Mouse (Mus musculus): ENCODE results near the gene Ube2u.
"Not testable (repeated sequence)": the region's sequence is repeated elsewhere in the genome, so short reads cannot be mapped to it uniquely, and the experiment has no call there.

Gene Ube2u

DNA sequence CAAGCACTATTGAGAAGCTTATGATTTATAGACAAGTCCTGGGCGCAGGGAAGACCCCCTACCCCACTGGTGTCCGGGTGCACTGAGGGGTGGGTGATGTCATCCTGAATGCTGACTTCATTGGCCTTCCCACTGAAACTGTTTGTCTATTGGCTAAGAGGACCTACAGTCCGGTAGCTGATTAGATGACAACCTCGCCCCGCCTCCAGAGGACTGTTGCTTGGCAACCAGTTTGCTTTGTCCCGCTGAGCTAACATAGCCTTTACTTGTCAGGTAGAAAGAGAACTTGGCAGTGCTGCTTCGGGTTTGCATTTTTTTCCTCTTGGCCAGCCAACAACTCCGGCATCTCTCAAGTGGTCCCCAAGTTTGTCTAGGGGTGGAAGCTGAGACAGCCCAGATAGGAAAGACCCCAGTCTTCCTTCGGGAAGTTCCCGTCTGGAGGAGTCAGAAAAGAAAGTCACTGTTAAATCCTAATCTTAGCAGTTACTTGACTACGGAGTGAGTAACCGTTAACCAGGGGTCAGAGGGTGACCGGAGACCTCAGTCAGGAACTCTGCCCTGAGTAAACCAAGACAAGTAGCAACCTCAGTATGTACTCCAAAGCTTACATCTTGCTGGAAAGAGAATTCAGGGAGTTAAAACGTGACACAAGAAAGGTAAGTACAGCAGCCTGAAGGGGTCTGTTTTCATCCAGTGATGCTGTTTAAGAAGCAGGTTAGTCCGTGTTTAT lies at the start of gene Ube2u:
Gene Ube2u, plus strand, starts transcription at position 258 of the 730 bp plus-strand sequence.
- peak; percentile 76 for DNase-seq (ENCODE audit: low spot score)

GRCm38 (mm10) chr4:100429371-100429900 lies 49.2 kb upstream of the Ube2u start:
- no peak for DNase-seq (ENCODE audit: low spot score)

GRCm38 (mm10) chr4:100435281-100436168 lies 43.1 kb upstream of the Ube2u start:
- no peak for DNase-seq (ENCODE audit: low spot score)

- DNase-seq (ENCODE audit: low spot score), result no peak
These were observed 42.5 kb upstream of the Ube2u start for GRCm38 (mm10) chr4:100436169-100436547.

- DNase-seq (ENCODE audit: low spot score), result no peak
These were observed 31.8 kb upstream of the Ube2u start for GRCm38 (mm10) chr4:100446897-100447296.

DNA sequence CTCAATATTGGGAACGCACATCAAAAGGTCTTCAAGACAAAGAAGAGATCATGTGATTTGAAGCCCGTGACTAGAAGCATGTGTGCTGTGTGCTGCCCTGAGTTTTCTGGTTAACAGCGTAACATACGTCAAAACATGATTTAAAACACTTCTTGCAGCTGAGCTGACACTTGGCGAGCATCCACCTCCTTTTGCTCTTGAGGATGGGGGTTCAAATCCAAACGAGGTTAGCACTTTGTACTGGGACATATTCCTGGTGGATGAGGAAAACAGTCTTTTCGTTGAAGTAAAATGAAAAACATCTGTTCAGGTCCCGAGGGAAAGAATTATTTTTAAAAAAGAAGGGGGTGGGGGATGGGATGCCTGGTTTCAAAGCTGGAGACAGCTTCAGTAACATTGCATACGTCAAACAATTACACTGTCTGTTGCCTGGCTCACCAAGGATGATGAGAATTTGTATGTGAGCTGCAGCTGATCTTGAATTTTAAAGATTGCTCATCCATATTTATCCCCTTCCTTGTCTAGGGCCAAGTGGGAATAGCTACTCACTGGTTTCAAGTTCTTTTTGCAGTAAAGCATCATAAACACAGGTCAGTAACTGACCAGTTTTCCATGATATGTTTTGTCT lies 16.0 kb upstream of the Ube2u start:
- no peak for DNase-seq (ENCODE audit: low spot score)

- DNase-seq (ENCODE audit: low spot score), result no peak
These were observed 9.8 kb downstream of the Ube2u start for GRCm38 (mm10) chr4:100488447-100488846.

GRCm38 (mm10) chr4:100495176-100495575 lies 16.5 kb downstream of the Ube2u start:
- no peak for DNase-seq (ENCODE audit: low spot score)

- DNase-seq (ENCODE audit: low spot score), result no peak
These were observed 17.9 kb downstream of the Ube2u start for GRCm38 (mm10) chr4:100496521-100496920.

DNA sequence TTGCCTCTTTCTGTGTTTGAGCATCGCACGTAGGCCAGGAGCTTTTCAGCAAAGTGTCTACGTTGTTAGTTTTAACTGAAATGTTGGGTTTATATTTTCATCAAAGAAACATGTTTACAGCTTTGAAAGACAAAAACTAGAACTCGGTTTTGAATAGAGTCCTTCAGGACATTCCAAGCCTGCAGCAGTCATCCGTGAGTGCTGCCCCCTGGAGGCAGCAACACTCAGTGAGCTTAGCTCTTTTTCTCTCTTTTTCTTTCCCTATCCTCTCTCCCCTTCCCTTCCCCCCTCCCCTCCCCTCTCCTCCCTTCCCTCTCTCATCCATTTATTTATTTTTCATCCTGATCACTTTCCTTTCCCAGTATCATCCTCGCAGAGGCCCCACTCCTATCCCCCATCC lies 19.5 kb downstream of the Ube2u start:
- DNase-seq (ENCODE audit: low spot score), result peak; percentile 53

DNA sequence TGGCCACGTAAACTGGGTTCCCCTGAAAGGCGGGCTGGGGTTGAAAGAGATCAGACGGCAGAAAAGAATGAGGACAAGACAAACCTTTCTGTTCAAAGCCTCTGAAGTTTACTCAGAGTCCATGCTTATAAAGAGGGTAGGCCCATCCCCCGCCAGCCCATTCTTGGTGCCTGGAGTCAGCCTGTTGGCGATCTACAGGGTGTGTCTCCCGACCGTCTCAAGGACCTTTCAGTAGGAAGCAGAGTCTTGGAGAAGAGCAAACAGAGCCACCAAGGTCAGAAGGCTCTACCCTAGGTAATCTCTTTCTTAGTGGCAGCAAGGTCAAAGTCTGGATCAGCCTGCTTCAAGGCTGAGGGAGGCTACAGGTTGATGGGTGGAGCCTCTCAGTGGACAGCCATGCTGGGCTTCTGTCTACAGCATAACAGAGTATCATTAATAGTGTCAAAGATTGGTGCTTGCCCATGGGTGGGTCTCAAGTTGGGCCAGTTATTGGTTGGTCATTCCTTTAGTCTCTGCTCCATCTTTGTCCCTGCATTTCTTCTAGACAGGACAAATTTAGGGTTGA lies 20.5 kb downstream of the Ube2u start:
- DNase-seq (ENCODE audit: low spot score), result not testable (repeated sequence)

GRCm38 (mm10) chr4:100503337-100503736 lies 24.7 kb downstream of the Ube2u start:
- no peak for DNase-seq (ENCODE audit: low spot score)

- DNase-seq (ENCODE audit: low spot score), result no peak
These were observed 39.0 kb downstream of the Ube2u start for GRCm38 (mm10) chr4:100517646-100518045.

DNA sequence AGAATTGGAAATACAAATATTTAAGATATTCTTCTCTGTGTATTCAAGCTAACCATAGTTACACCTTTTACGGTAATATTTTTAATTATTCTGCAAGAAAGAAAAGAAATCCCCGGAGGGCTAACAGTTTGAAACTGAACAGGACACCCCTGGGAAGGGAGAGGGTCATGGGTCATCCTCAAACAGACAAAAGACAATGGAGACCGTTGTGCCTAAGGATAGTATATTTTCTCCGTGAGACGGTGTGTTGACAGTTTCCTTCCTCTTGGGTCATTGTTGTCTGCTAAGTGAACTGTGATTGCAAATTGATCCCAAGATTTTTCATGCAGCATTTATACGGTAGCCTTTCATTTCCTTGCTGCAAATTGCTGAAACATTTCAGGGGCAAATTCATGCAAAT lies 43.9 kb downstream of the Ube2u start:
- DNase-seq (ENCODE audit: low spot score), result no peak

GRCm38 (mm10) chr4:100524741-100525140 lies 46.1 kb downstream of the Ube2u start:
- no peak for DNase-seq (ENCODE audit: low spot score)

DNA sequence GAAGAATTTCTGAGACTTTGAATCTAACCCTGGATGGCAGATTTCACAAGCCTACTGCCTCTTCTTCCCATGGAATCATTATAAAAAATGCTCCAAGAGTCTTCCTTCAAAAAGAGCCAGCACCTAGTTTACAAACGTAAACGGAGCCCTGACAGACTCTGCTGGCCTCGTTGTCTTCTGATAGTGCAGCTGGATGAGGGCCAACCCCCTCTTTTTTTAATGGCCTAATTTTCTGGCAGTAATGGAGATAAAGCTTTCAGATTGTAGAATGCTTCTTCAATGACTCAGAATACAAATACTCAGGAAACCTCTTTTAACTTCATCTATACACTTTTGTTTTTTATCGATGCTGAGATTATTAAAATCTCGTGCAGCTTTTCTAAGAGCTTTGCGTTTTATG lies 47.6 kb downstream of the Ube2u start:
- no peak for DNase-seq (ENCODE audit: low spot score)

- DNase-seq (ENCODE audit: low spot score), result no peak
These were observed 48.4 kb downstream of the Ube2u start for GRCm38 (mm10) chr4:100527086-100527485.

DNA sequence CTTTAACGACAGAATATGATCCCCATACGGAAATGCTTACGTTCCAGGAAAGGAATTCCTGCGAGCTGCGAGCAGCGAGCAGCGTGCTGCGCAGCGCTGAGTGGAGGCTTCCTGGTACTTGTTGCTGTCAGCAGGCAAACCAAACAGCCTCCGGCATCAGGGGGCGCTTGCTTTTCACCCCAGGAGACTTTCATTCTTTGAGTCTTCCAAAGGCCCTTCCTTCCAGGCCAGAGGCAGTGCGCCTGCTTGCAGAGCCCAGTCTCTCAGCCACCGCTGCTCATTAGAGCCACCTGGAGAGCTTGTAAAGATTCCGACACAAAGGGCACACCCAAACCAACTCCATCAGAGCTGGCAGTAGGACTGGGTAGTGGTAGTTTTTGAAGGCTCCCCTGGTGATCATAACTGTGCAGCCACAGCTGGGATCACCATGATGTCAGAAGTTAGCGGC lies 48.9 kb downstream of the Ube2u start:
- DNase-seq (ENCODE audit: low spot score), result no peak

- DNase-seq (ENCODE audit: low spot score), result no peak
These were observed 55.0 kb downstream of the Ube2u start for GRCm38 (mm10) chr4:100533607-100534006.

DNA sequence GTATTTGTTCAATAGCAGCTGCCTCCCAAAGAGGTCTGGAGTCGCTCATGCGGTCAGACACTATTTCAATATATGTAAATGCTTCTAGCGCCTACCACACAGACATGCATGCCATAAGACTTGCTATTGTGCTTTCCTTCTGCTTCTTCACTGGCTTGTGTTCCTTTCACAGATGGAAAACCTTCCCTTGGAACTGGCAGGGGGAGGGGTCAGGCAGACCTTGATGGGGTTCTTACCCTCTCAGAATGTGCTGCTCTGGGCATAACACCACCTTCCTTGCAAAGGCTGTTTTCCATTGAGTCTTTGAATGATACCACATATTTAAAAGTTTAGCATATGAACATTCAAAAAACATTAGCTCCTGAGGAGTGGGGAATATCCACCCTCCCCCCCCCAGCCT lies 56.3 kb downstream of the Ube2u start:
- DNase-seq (ENCODE audit: low spot score), result no peak

GRCm38 (mm10) chr4:100537898-100538297 lies 59.2 kb downstream of the Ube2u start:
- no peak for DNase-seq (ENCODE audit: low spot score)

DNA sequence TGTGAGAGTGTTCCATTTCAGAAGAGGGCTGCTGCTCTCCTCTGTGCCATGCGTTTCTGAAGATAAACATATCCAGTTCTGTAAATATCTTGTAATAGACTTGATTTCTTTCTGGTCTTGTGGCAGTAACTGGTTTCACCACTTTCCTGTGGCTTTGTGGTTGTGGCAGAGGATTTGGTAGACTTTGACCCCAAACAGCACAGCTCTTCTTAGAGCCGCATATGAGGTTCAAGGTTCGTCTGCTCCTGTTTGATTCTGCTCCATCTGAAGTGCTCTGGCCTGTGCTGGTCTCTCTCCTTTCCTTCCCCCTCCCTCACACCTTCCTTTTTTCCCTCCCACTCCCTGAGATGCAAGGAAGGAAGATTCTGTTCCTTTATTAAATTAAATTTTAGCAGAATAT lies 60.8 kb downstream of the Ube2u start:
- DNase-seq (ENCODE audit: low spot score), result no peak

Measured in testis, postnatal 10 days (tissue).